Mouse (Mus musculus) bone marrow macrophage, adult 2 months (primary cell): ENCODE results near the gene Ntan1.

Experiments
- CTCF ChIP-seq: IDR thresholded peaks from 2 replicates; pipeline ENCODE4 v1.5.1; 2012; ENCODE audit warnings: low read depth, mild to moderate bottlenecking, low read length, moderate library complexity
- POLR2A ChIP-seq: IDR thresholded peaks from 2 replicates; pipeline ENCODE4 v1.6.1; 2012; ENCODE audit warnings: mild to moderate bottlenecking, low read depth, low read length, borderline replicate concordance

DNA sequence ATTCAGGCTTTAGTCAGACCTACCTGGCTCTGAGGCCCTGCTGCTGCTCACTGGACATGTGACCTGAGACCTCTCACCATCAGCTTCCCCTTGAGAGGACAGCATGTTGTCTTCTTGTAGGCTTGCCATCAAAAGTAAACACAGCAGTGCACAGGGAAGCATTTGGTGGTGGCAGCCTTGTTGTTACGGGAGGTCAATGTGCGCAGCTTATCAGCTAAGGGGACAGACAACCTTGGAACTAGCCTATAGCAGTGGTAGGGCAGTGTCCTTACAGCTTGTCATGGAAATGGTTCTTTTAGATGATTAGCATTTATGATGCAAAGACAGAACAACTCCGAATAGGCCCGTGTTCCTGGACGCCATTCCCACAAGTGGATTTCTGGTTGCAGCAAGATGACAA is 15.7 kb downstream of the Ntan1 start:
- TF ChIP-seq CTCF (no peak), POLR2A (no peak)
